Mouse (Mus musculus) kidney, adult 9 months (tissue): ENCODE measurements at regions not wholly inside any gene's neighbourhood (a gene's known extent, or its start where the extent isn't known, plus 50 kb on each side); places are given as distances from the start of the nearest gene placed in this dataset.

Experiments used
- DNase-seq: peaks from one replicate; pipeline ENCODE4 v3.0.0; 2022

DNA sequence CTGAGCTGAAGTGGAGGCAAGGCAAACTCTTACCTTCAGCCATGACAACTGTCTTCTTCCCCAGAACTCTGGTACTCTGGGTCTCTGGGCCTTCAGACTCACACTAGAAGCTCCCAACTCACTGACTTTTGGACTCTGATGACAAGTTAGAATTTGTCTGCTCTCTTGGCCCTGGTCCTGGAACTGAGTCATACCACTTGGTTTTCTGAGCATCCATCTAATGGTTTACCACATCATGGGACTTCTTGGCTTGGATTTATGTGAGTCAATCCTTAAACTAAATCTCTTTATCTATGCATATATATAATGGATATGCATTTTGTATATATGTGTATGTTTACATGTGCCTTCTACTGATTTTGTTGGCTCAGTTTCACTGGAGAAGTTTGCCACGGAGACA lies 273.8 kb upstream of the Pkn2 start:
- DNase-seq = peak; percentile 62

DNA sequence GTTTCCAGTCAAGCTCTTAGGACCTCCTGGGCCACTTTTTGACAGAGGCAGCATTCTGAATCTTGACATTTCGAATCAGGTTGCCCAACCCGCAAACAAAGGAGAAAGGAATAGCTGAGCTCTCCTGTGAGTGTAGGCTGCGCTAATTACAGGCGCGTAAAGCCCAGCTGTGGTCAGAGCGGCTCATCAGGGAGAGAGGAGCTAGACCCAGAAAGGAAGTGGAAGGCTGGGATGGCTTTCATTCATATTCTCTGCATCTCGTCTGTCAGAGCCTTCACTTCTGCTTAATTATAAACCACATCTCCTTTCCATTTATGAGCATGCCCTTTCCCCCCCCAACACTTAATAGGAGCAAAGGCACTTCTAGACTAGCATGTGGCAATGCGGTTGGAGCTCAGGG lies 265.7 kb upstream of the Pkn2 start:
- peak; percentile 10 for DNase-seq

DNA sequence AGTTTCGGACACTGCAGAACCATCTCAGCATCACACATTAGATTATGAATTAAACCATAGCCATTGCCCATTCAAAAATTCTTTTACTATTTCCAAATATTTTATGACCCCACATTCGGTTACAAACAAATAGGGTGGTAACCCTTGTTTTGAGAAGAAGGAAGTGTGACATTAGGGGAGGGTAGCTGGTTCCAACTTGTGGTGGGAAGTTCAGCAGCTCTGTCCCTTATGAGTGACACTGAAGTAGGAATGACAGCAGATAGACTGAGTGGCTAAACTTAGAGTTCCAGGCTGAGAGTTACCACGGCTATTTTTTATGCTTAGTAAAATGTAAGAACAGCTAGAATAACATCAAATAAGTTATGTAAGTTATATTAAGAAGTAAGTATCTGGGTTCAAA lies 257.1 kb upstream of the Pkn2 start:
- DNase-seq = no peak

DNA sequence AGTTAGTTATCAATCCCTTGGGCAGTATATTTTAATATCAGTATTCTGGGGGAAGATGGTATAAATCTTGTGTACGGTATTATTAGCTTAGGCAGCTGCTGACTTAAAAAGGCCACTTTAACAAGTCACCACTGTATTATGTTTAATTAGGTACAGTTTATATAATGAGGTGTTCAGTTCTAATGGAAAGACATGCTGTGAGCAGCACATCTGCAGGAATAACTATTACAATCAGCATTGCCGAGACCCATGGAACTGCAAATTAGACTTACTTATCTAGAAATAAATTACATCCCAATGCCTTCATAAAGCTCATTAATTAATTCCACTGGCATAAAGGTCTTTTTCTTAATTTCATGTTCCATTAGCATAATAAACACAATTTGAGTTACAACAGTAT lies 252.7 kb upstream of the Pkn2 start:
- no peak for DNase-seq

DNA sequence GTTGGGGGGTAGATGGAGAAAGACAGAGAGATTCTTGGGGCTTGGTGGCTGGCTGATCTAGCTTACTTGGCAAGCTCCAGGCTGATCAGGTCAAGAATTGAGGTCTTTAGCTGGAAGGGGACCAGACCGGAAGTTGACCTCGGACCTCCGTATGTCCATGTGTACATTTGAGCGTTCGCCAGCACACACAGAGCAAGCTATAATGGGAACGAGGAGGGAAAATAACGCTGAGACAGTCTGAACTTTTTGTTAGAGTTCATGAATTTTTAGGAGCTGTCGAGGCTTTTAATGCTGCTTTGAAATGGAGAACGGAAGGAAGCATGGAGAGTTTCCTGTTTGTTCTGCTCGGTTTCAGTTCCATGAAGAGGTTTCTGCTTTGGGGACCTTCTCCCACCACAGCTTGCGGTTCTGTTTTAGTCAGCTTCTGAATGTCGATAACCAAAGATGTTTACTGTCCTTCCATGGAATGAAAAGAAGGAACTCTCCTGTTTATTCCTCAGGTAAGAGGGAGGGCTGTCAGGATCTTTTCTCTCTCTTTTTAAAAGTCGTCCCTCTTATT lies 226.0 kb upstream of the Pkn2 start:
- DNase-seq = no peak

DNA sequence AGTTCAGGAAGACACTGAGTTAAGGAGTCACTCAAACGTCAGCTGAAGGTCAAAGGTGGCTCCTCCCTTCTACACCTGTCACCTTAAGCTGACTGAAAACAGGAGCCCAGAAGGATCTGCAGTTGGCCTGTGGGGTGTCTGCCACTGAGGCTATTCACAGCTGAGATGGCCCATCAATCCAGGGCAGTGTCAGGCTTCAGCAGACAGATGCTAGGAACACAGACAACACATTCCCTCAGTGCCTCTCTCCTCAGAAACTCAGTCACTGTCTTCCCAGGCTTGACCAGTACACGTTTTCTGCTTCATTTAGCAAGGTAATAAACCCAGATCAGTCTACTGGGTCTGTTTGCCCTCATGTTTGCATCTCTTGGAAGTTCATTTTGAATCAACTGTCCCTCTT lies 222.9 kb upstream of the Pkn2 start:
- DNase-seq = no peak

DNA sequence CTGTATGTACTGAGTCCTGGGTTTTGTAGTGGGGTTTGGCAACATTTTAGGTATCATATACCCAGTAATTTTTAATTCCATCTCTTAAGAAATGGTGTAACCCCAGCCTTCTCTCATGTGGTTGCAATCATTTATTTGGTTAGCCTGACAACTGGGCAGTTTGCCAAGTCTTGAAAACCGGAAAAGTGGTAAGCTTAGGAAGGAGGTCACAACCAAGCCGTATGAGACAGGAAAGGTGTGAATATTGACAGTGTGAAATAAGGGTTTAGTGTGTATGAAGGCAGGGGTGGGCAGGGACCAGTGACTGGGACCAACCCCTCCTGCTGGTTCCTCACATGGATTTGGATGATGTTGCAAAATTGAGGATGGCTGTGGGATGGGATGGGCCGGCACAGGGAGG lies 221.5 kb upstream of the Pkn2 start:
- DNase-seq = peak; percentile 18

DNA sequence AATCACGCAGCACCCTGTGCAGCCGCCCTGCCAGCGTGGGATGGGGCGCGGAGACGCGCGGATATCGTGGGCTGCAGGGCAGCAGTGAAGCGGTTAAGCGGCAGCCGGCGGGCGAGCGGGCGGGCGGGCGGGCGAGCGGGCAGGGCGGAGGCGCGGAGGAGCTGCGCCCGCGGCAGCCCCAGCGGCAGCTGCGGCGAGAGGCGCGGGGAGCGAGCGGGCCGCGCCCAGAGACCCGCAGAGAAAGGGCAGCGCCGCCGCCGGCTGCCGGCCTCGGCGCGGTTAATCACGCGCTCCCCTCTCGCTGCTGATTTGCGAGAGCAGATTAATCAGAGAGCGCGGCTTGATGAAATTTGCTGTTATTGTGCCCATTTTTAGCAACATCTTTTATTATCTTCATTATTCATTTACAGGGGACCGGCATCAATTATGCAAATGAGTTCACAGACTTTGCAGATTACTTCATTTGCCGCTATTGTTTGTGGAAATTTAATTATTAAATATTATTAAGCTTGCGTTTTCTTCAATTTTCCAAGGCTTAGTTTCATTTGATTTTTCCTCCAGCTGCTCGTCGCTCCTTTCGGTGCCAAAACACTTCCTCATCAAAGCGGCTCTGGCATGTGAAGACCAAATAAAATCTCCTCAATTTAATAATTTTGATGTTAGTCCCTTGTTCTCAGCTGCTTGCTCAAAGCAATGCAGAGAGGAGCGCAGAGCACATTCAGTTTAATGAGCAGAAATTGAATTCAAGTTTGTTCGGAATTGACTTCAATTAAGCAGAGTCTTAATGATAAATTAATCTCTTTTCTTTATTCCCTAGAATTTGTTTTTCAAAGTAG lies 219.2 kb upstream of the Pkn2 start:
- no peak for DNase-seq

DNA sequence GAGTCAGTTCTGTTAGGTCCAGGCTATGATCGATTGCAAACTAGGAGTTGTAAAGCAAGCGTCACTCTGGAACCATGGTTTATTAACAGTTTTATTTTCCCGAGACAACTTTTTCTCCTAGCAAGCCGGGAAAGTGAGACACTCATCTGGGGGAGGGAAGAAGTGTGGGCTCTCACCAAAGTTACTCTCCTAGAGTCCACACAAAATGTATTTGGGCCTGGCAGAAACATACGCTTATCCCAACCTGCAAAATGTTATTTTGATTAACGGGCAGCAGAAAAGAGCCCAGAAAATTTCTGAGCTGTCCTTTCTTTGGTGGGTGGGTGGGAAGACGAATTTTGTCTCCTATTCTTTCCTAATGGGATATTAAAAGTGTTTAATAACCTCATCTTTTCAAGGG lies 218.4 kb upstream of the Pkn2 start:
- no peak for DNase-seq

DNA sequence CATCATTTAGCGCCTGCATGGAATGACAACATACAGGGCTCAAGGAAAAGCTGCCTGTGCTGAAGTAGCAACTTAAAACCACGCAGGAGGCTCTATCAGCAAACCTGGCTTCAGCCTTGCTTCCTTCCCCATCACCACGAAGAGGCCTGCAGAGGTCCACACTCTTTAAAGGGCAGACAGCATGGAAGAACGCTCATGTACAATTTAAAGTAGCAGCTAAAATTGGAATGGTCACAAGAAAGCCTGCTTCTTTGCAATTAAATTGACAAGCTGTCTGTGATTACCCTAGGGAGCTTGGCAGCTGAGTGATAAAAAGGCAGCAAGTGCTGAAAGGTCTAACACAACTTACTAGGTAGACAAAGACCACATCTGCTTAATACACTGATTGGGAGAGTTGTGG lies 210.4 kb upstream of the Pkn2 start:
- DNase-seq = no peak

DNA sequence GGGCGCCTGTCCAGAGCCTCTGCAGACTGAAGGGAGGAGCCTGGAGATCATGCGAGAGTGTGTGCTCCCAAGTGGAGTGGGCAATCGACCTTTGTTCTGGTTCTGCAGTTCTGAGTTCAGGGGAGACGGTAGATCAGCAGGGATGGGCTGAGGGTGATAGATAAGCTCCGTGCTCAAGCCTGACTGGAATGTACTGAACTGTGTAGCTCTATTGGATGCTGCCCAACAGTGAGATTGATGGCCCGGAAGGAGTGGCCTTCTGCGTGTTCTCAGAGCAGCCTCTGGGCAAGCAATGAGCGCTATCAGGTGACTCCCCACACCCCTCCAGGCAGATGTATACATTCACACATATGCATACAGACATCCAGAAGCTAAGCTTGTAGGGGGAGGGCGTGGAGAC lies 209.1 kb upstream of the Pkn2 start:
- DNase-seq = peak; percentile 31

DNA sequence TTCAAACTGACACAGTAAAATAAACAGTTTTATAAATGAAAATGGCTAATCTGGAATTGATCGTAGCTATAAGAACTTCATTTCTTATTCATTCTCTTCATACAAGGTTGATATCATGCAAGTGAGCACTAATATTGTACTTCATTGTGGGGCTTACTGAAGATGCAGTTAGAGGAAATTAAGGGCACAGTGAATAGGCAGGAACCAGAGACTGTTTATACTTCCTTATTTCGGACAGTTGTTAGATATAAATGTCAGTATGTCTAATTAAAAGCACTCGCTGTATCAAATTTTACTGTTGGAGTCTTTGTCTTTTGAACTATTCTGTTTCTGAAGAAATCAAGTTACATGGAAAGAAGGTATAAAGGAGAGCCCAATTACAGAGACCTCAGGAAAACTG lies 208.5 kb upstream of the Pkn2 start:
- DNase-seq = no peak

DNA sequence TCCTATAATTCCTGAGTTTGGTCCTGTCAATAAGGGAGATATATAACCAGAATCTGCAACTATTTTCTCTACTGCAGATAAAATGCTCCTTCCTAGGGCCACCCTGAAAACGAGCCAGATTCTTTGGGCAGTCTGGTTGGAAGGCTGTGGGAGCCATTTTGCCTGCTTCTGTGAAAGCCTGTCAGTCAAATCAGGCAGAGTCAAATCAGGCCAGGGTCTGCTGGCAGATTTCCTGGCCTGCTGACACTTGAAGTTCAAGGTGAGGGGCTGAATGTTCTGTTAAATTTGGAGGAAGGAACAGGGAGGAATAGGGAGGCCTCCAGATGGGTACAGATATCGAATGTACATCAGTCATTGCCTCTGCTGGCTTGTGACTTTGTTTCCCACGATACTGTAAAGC lies 206.0 kb upstream of the Pkn2 start:
- DNase-seq = no peak

DNA sequence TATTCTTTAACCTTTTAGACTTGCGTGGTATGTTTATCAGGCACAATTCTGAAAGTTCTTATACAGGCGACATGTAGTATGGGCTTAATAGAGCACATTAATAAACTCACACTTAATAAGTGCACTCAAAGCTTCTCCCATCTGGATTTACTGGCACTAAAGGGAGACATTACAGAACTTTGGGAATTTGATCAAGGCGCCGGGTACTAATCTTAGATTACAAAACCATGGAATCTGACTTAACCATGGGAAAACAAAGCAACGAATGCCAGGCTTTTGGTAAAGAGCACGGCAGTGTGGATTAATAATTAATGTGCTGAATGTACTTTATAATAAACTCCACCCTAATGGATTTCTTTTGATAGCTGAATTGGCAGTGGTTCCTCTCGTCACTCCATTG lies 196.5 kb upstream of the Pkn2 start:
- DNase-seq = no peak

DNA sequence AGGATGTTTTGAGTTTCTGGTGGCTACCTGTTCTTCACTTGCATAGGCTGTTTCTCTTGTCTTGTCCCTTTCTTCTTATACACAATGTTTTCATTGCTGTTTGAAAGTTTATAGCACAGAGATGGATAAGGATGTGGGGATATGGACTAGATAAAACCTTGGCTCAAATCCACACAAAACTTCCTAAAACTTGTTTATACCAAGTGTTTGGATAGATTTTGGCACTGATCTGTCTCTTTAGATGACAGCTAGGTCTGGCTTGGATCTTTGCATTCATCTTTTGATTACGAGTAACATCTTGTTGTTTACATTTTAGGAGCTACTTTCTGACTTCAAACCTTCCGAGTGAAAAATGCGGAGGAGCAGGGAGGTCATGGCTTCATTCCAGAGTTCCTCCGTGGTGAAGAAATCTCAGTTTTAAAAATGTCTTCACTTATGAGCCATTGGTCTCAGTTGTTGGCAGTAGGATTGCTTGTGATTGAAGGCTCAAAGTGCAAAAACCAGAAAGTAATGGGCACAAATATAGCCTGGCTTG lies 190.1 kb upstream of the Pkn2 start:
- DNase-seq = no peak

DNA sequence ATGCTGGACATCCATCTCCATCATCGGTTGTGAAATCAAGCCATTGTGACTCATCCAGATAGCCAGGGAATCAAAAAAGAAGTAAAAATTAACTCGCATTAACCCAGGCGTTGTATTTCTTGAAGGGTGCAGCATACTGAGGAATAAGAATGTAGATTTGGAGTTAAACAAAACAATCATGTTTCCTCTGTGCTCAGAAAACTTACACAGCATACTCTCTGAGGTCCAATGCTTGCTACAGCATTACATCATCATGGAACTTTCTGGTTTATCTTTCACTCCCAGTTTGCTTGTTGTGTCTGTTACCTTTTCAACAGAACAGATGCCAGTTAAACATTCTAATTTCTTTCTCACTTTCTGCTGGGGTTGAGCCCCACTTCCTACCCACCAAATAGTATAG lies 173.1 kb upstream of the Pkn2 start:
- no peak for DNase-seq

DNA sequence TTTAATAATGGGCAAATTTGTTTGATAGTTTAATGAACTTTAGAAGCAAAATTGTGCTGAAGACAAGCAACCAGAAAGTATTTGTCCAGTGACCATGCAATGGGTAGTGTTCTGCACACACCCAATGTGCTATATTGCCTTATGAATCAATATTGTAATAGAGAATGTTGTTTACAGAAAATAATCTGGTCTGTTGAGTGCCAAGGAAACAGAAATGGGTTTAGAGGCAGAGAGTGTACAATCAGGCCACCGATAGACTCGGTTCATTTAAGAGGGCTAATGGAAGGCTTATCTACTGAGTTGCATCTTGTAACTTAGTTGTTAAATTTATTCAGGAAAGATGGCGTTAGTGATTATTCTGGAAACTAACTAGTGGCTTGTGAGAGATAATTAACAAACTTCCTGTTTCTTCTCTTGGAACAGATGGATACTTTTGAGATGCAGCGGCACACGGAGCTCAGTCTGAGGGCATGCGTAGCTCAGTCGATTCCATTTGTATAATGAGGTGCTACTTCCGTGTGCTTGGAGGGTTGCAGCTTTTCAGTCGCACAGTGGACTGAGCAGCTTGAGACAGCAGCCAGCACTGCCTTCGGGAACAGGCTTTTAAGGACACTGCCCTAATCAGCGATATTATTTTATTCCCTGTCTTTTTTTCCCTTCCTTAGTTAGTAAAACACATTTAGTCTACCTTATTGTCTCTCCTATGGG lies 171.6 kb upstream of the Pkn2 start:
- DNase-seq = no peak

DNA sequence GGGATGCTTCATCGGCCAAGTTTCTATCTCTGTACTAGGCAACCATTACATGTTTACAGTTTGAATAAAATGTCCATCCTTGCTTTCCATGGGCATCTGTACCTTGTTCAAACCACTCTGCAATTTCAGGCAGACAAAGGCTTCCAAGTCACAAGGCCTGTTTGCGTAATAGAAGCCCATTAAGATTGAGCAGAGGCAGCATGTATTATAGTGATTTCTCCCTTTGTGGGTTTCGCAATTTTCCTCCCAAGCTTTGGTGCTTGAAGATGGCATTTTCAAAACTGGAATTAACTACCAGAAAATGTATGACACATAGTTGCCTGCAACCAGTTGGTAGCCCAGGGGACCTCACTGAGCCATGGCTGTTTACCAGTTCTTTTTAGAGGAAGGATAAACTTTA lies 158.9 kb upstream of the Pkn2 start:
- DNase-seq = no peak

DNA sequence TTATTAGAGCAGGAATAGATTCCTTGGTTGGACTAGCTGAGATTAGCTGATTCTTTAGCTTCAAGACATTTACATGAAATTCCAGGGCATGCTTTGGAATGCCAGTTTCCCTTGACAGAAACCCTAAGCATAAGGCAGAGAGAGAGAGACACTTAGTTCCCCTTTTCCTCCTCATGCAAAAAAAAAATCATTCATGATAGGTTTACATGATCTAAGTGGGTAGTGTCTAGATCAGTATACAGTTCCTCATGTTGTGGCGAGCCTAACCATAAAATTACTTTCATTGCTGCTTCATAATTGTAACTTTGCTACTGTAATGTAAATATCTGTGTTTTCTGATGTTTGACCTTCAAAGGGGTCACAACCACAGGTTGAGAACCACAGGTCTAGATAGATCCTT lies 154.3 kb upstream of the Pkn2 start:
- no peak for DNase-seq

DNA sequence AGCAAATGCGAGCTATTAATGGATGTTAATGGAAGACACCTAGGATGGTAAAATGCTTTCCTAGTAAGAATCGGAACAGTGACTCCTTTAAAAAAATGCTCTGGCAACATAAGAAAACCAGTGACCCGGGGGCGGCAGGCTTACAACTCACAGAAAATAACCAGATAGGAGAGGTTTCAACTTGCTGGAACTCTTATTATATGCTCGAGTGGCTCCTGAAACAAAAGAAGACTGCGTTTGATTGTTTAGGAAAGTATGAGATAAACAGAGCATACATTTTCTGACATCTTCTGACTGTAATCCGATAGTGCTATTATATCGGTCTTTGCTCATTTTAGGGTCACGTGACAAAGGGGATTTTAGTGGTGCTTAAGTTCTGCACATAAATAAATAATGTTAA lies 152.8 kb upstream of the Pkn2 start:
- DNase-seq = no peak

DNA sequence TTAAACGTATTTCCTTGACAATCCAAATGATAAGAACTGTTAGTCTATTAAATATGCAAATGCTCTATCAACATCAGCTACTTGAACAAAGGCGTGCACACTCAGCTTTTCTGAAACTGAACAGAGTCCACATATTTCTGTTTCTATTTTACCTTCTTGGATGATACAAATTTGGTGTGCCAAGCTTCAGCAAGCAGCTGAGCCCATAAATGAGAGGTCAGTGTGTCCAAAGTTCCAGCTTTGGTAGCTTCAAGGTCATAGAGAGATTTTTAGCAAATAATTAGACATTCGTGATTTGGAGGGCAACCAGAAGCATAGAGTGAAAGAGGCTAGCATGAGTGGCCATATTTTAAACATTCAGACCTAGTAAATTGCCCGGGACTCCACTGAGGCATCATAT lies 140.7 kb upstream of the Pkn2 start:
- DNase-seq = peak; percentile 73

DNA sequence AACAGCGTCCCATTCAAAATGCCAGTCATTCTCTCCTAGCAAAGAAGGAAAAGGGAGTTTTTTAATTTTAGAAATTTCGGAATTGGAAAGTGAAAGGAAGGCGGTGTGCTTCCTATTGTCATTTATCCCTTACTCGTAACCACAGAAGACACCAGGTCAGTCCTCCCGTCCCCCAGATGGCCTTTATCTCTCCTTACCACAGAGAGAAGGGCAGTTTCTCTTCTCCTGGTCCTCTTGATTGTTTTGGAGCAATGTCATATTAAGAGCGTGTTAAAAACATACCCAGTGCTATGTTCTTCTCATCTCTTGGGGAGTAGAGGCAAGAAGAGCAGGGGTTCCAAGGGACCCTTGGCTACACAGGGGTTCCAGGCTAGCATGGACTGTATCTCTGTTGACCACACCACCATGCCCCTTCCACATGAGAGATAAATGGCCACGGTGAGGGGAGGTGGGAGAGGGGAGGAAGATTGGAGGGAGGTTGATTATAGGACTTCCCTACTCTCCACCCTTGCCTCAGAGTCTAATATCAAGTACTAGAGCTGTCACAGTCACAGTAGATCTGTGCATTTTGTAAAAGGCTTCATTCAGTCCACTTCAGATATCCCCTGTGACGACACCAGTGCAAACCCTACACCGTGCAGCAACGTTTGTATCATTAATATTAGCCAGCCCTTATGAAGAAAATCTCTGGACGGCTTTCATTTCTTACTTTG lies 139.5 kb upstream of the Pkn2 start:
- no peak for DNase-seq

DNA sequence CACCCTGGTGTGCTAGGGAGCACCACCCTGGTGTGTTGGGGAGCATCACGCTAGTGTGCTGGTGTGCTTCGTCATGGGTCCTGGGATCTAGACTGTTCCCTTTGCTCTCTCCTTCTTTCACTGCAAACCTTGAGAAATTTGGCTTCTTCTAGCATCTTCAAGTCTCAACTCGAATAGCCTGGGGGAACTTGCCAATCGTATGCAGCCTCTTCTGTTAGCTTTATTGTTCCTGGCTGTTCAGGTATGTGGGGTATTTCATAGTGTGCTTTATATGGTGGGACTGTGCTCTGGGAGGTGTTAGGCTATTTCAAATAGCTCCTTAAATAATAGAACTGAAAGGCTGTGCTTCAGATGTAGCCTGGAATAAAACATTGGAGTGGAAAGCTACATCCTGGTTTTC lies 135.7 kb upstream of the Pkn2 start:
- no peak for DNase-seq

DNA sequence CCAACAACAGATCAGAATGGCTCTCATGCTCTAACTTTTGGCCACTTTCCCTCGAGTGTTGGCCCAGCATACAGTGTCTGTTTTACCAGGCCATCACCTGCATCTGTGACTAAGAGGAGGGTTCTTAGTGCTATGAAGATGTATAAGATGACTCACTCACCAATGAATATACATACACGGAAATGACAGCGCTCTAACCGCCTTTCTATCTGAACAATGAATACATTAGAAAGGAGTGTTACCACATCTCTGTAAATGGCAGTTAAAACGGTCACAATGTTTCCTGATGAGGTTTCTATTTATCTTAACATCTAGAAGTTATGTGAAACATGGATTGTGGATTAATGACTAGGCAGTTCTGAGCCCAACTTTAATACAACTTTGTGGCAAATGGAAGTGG lies 135.0 kb upstream of the Pkn2 start:
- DNase-seq = no peak
